Mouse (Mus musculus) lung, adult 2 months (tissue): ENCODE data around the gene Chd9.

Experiments used
- CTCF ChIP-seq: fragments of 200-500 bp; IDR thresholded peaks from 2 replicates; pipeline ENCODE4 v1.5.1; 2011; ENCODE audit warnings: mild to moderate bottlenecking, low read length, control low read depth; ENCODE audit not compliant: insufficient read depth
- POLR2A ChIP-seq: fragments of 200-500 bp; IDR thresholded peaks from 2 replicates; pipeline ENCODE4 v1.6.1; 2011; ENCODE audit warnings: low read depth, mild to moderate bottlenecking, control low read depth, low read length, borderline replicate concordance; ENCODE audit errors: extremely low read depth

- TF ChIP-seq POLR2A (no peak), CTCF (no peak)
Observed at GRCm38 (mm10) chr8:90876722-90877429, 48.7 kb downstream of the Chd9 start.
